Mouse (Mus musculus) Muller cell, postnatal 12 days (primary cell): ENCODE data around the gene Tsen15.
"Not testable (repeated sequence)": the region's sequence is repeated elsewhere in the genome, so short reads cannot be mapped to it uniquely, and the experiment has no call there.

ENCODE experiments used
- DNase-seq: peaks from one replicate; pipeline ENCODE4 v3.0.0-alpha.2; 2015; ENCODE audit errors: inconsistent ontology term

Tsen15 gene

DNA sequence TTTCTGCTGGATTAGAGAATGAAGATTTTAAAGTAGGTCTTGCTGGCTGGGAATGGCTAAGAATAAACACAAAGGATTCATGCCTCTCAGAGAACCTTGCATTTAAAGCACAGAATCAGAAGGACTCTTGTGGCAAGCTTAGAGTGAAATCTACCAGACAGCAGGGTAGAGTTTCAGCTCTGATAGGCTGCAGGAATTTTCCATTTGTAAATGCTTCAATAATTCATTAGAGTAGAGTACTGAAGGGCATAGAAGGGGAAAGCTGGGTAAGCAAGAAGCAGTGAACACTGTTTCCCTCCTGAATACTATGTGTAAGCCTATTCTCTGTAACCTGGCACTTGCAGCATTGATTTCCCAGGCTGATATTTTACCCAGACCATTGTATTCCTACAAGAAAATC is 2.8 kb upstream of the Tsen15 start:
- peak; percentile 67 for DNase-seq

DNA sequence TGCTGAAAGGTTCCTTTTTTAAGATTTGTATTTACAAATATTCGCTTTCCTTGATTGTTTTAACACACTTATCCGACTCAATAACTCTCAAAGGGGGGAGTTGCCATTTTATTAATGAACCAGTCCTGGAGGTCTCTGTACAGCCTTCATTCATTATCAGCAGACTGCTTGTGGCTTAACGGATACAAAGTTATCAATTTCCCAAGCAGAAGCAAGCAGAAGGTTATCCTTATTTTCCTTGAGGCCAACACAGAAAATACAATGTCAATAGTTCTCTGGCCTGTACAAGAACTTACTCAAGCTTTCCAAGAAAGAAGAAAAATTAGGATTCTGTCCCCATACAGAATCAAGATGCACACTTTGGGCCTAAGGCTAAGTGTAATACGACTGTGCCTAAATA is 795 bp downstream of the Tsen15 start:
- not testable (repeated sequence) for DNase-seq

GRCm38 (mm10) chr1:152384589-152384988 is 1.9 kb downstream of the Tsen15 start:
- no peak for DNase-seq

DNA sequence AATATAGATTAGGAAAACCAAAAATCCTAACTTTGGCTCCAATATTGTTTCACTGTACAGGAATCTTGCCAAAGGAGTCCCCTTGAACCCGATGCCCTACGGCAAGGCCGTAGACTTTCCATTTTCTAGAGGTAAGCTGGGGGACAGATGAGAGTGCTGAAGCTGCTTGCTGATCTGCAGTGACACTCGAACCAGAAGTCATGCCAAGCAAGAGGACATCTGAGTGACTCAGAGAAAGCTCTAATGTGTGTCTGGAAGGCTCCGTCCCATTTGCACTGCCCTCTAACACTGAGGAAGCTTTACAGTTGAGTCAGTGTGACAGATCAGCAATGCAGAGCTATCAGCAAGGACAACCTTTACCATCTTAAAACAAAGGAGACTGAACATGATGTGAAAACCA is 8.2 kb downstream of the Tsen15 start:
- DNase-seq, result peak; percentile 2

DNA sequence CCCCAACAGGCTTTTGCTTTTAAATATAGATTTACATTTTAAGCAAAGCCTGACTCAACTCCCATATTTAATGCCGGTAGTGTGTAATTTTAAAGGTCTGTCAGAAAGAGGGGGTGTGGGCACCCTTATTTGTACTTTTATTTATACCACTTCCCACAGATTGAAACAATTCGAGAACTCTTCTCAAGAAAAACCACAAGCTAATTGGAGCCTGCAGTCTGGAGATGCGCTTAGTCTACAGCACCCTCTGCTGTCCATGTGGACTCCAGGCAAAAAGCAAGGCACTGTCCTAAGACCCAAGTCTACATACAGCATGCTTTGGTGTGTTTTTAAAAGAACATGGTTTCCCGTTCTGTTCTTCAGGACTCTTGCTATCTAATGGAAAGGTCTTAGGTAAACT is 17.3 kb downstream of the Tsen15 start:
- DNase-seq, result peak; percentile 66

DNA sequence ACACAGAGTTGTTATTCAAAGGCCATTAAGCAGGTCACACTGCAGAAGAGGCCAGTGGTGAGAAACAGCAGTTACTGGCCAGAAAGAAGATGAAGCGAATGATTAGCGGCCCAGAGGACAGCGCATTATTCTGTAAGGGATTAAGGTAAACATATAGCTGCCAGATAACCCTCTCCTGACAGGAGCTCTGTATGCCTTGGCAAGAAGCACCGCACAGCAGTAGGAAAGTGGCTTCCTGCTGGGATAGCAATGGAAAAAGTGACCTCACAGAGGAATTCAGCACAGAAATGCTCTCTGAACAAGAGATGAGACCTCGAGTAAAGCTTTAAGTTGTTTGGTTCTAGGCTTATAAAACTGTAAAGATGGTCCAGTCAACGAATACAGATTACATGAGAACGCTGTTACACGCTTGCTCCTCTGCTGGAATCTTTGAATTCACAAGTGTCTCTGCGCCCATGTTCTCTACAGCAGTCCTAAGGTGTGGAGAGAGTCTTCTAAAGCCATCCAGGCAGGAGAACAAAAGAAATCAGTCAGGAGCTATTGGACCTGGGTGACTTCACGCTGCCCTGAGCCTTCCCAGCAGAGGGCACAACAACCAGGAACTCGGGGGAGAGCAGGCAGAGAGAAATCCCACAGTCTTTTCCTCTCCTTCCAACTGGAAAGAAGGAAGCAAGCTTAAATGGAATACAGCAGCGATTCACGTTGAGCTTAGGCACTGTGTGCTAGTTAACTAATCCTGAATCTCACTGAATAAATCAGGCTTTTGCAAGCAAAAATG is 18.0 kb downstream of the Tsen15 start:
- DNase-seq, result peak; percentile 72

- no peak for DNase-seq
Observed at GRCm38 (mm10) chr1:152356721-152357120, 29.8 kb downstream of the Tsen15 start.

GRCm38 (mm10) chr1:152347946-152348345 is 38.5 kb downstream of the Tsen15 start:
- DNase-seq, result no peak

- no peak for DNase-seq
Observed at GRCm38 (mm10) chr1:152324024-152324423, 62.5 kb downstream of the Tsen15 start.
